ENCODE assay signal across 8 mouse cellular contexts in genomic region chr11:120111033-120111432, GRCm38 (mm10). TPM values are rescaled to one million over a fixed set of nuclear protein-coding genes. Genes with fewer than 3 reads are reported as not detected.
A peak's percentile ranks its signal among the peaks of the same experiment; 100 is the strongest.
DNase-seq lines count a peak whose midpoint lies in the region; ATAC-seq and TF ChIP-seq lines count a peak whose summit lies in the region.

No protein-coding gene starts in this region.

- TF ChIP-seq POLR2A in limb, embryonic 14.5 days (IDR thresholded peaks at IDR 0.05; ENCODE audit: borderline replicate concordance, extremely low read depth, insufficient read depth, insufficient read length), result no peak

- no peak overlapping the region for H3K27ac ChIP-seq in layer of hippocampus, adult 2 months
- H3K27ac ChIP-seq in heart, embryonic 12.5 days (ENCODE audit: poor library complexity, severe bottlenecking), result peak overlapping the region; percentile 70; the same call in 1 of the 2 replicates
- no peak overlapping the region for H3K27ac ChIP-seq in limb, embryonic 14.5 days (replicated peaks; ENCODE audit: low read depth, low read length)

- H3K36me3 ChIP-seq in heart, embryonic 12.5 days, result peaks cover 70% of the 10 kb centered on the region
- H3K36me3 ChIP-seq in limb, embryonic 14.5 days (ENCODE audit: control insufficient read depth, insufficient read depth, low read length), result peaks cover 41% of the 10 kb centered on the region

- H3K4me2 ChIP-seq in heart, embryonic 12.5 days, result no peak overlapping the region
- no peak overlapping the region for H3K4me2 ChIP-seq in limb, embryonic 14.5 days (replicated peaks; ENCODE audit: low read depth, low read length, severe bottlenecking)

- H3K4me3 ChIP-seq in layer of hippocampus, adult 2 months, result no peak overlapping the region
- no peak overlapping the region for H3K4me3 ChIP-seq in heart, embryonic 12.5 days
- H3K4me3 ChIP-seq in limb, embryonic 14.5 days (replicated peaks; ENCODE audit: low read length), result no peak overlapping the region

- 10% methylated on average over 2 of the region's 2 CpGs for WGBS in heart, embryonic 12.5 days
- 13% methylated on average over 2 of the region's 2 CpGs for WGBS in limb, embryonic 14.5 days

- TF ChIP-seq CTCF in layer of hippocampus, adult 2 months (conservative IDR thresholded peaks at IDR 0.05), result peak; percentile 85

- peak in 1 of 2 experiments; percentile 68 for DNase-seq in layer of hippocampus, adult 2 months (ENCODE audit: low spot score in 2 of 2)
- no peak for DNase-seq in layer of hippocampus, adult 9-11 months
- DNase-seq in ES-CJ7 (ENCODE audit: low read depth, low spot score), result peak; percentile 63
- DNase-seq in brain, adult 2 months (ENCODE audit: low read depth, low spot score), result peak; percentile 67
- peak; percentile 62 for DNase-seq in limb, embryonic 14.5 days (ENCODE audit: low spot score)
- DNase-seq in neural tube, embryonic 10.5 days (ENCODE audit: extremely low spot score, low spot score), result peak; percentile 72

- H3K9ac ChIP-seq in heart, embryonic 12.5 days, result no peak overlapping the region
- no peak overlapping the region for H3K9ac ChIP-seq in limb, embryonic 14.5 days (ENCODE audit: low read depth, low read length, severe bottlenecking)

- H3K4me1 ChIP-seq in heart, embryonic 12.5 days (replicated peaks), result peaks cover 34% of the 10 kb centered on the region
- peaks cover 12% of the 10 kb centered on the region for H3K4me1 ChIP-seq in limb, embryonic 14.5 days (ENCODE audit: control insufficient read depth, insufficient read depth, low read length)

- H3K9me3 ChIP-seq in heart, embryonic 12.5 days (replicated peaks), result no peaks in the 10 kb centered on the region
- no peaks in the 10 kb centered on the region for H3K9me3 ChIP-seq in limb, embryonic 14.5 days (ENCODE audit: control insufficient read depth, low read length)

- H3K27me3 ChIP-seq in heart, embryonic 12.5 days (replicated peaks), result no peaks in the 10 kb centered on the region
- no peaks in the 10 kb centered on the region for H3K27me3 ChIP-seq in limb, embryonic 14.5 days (ENCODE audit: control insufficient read depth, insufficient read depth, low read length)

- ATAC-seq in heart, embryonic 12.5 days (ENCODE audit: insufficient number of reproducible peaks, low FRiP score), result no peak
- ATAC-seq in limb, embryonic 14.5 days (ENCODE audit: low FRiP score, low read depth), result no peak
- no peak for ATAC-seq in activated CD4-positive, CD25-positive, alpha-beta regulatory T cell, adult 4 months

RNA-seq across cellular contexts. Expression of gene Ndufaf8, which starts 12.3 kb away (rescaled TPM):
- 10 to 100 TPM; 35.2 to 46.9 TPM for total RNA-seq in layer of hippocampus, adult 2 months (2021)
- 73.9 and 79.2 TPM in 2 replicates for polyA plus RNA-seq in heart, embryonic 12.5 days (2016; fragmentation: Nextera tagmentation; extraction: Ambion mirVana)
- polyA plus RNA-seq in limb, embryonic 14.5 days (2012; rRNA removed), result 33.9 and 40.0 TPM in 2 replicates
- polyA plus RNA-seq in limb, embryonic 14.5 days (2014; fragmentation: Nextera tagmentation; extraction: Ambion mirVana), result 81.2 and 85.2 TPM in 2 replicates
- 10 to 100 TPM; 85.8 to 94.6 TPM for polyA plus RNA-seq in activated CD4-positive, CD25-positive, alpha-beta regulatory T cell, adult 4 months (2017; shearing (Covaris generic))

RNA-seq across cellular contexts. Expression of gene Tepsin, which starts 12.5 kb away (rescaled TPM):
- total RNA-seq in layer of hippocampus, adult 2 months (2021), result 10 to 100 TPM; 16.3 to 17.1 TPM
- polyA plus RNA-seq in heart, embryonic 12.5 days (2016; fragmentation: Nextera tagmentation; extraction: Ambion mirVana), result 15.5 and 16.8 TPM in 2 replicates
- polyA plus RNA-seq in limb, embryonic 14.5 days (2012; rRNA removed), result 50.4 and 61.9 TPM in 2 replicates
- polyA plus RNA-seq in limb, embryonic 14.5 days (2014; fragmentation: Nextera tagmentation; extraction: Ambion mirVana), result 14.8 and 17.1 TPM in 2 replicates
- polyA plus RNA-seq in activated CD4-positive, CD25-positive, alpha-beta regulatory T cell, adult 4 months (2017; shearing (Covaris generic)), result 10 to 100 TPM in 1 of 2 experiments, 1 to 10 TPM in 1; 7.3 to 10.4 TPM

RNA-seq across cellular contexts. Expression of gene Cep131, which starts 24.4 kb away (rescaled TPM):
- 10 to 100 TPM; 35.6 to 37.0 TPM for total RNA-seq in layer of hippocampus, adult 2 months (2021)
- polyA plus RNA-seq in heart, embryonic 12.5 days (2016; fragmentation: Nextera tagmentation; extraction: Ambion mirVana), result 18.7 and 19.2 TPM in 2 replicates
- polyA plus RNA-seq in limb, embryonic 14.5 days (2012; rRNA removed), result 26.6 and 31.7 TPM in 2 replicates
- 23.3 and 23.8 TPM in 2 replicates for polyA plus RNA-seq in limb, embryonic 14.5 days (2014; fragmentation: Nextera tagmentation; extraction: Ambion mirVana)
- polyA plus RNA-seq in activated CD4-positive, CD25-positive, alpha-beta regulatory T cell, adult 4 months (2017; shearing (Covaris generic)), result 1 to 10 TPM; 1.2 to 1.5 TPM

RNA-seq across cellular contexts. Expression of gene Slc38a10, which starts 40.1 kb away (rescaled TPM):
- 10 to 100 TPM; 86.1 to 86.5 TPM for total RNA-seq in layer of hippocampus, adult 2 months (2021)
- polyA plus RNA-seq in heart, embryonic 12.5 days (2016; fragmentation: Nextera tagmentation; extraction: Ambion mirVana), result 114 and 117 TPM in 2 replicates
- polyA plus RNA-seq in limb, embryonic 14.5 days (2012; rRNA removed), result 92.3 and 134 TPM in 2 replicates
- polyA plus RNA-seq in limb, embryonic 14.5 days (2014; fragmentation: Nextera tagmentation; extraction: Ambion mirVana), result 71.9 and 76.1 TPM in 2 replicates
- 10 to 100 TPM; 30.8 to 54.7 TPM for polyA plus RNA-seq in activated CD4-positive, CD25-positive, alpha-beta regulatory T cell, adult 4 months (2017; shearing (Covaris generic))
